Mouse (Mus musculus) urinary bladder, postnatal 14 days (tissue): ENCODE data around the gene Ndp.

ENCODE experiments used
- DNase-seq: peaks from one replicate; pipeline ENCODE4 v3.0.0; 2021; ENCODE audit warnings: low spot score

Ndp gene

GRCm38 (mm10) chrX:16911241-16911873, at the start of gene Ndp:
Gene Ndp (minus strand): TSS chrX:16911774.
- no peak for DNase-seq

- DNase-seq, result no peak
These were observed 43.2 kb upstream of the Ndp start for GRCm38 (mm10) chrX:16954767-16955166.

- DNase-seq, result no peak
These were observed 6.4 kb upstream of the Ndp start for GRCm38 (mm10) chrX:16918006-16918405.

GRCm38 (mm10) chrX:16913118-16913517, 1.5 kb upstream of the Ndp start:
- DNase-seq, result no peak

- DNase-seq, result no peak
These were observed 337 bp upstream of the Ndp start for GRCm38 (mm10) chrX:16911911-16912310.

GRCm38 (mm10) chrX:16910211-16911095, 1.1 kb downstream of the Ndp start:
- no peak for DNase-seq

GRCm38 (mm10) chrX:16908652-16909051, 2.9 kb downstream of the Ndp start:
- DNase-seq, result no peak

GRCm38 (mm10) chrX:16907554-16907953, 4.0 kb downstream of the Ndp start:
- DNase-seq, result no peak

GRCm38 (mm10) chrX:16894377-16895175, 17.0 kb downstream of the Ndp start:
- DNase-seq, result peak; percentile 6

GRCm38 (mm10) chrX:16867640-16868314, 43.8 kb downstream of the Ndp start:
- no peak for DNase-seq

GRCm38 (mm10) chrX:16860244-16860643, 51.3 kb downstream of the Ndp start:
- DNase-seq, result no peak

GRCm38 (mm10) chrX:16846034-16846433, 65.5 kb downstream of the Ndp start:
- DNase-seq, result no peak

- DNase-seq, result no peak
These were observed 70.1 kb downstream of the Ndp start for GRCm38 (mm10) chrX:16841443-16841842.

GRCm38 (mm10) chrX:16837293-16837692, 74.3 kb downstream of the Ndp start:
- no peak for DNase-seq

- DNase-seq, result no peak
These were observed 75.0 kb downstream of the Ndp start for GRCm38 (mm10) chrX:16836488-16837082.
